Mouse (Mus musculus): ENCODE measurements around the gene Wipf2.

DNA sequence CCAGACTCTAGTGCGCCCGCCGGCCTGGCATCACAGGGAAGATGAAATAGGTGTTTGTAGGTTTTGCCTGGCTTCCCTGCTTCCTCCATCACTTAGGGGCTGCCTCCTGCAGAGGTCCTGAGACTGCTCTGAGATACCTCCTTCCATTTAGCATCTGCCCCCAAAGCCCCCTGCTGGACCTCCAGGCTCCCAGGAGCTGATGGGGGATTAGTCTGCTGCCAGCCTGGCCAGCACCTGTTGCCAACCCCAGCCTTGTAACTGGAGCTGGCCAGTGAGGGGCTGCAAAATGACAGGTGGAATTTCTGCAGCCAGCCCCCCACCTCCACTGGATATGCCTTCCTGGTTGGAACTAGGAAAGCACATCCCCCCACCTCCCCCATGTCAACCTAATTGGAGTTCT, 77.3 kb downstream of the Wipf2 start:
- TF ChIP-seq CTCF (IDR thresholded peaks at IDR 0.05; ENCODE audit: extremely low read depth, insufficient read length, insufficient replicate concordance, low read depth, low read length) (no peak), POLR2A (IDR thresholded peaks at IDR 0.05; ENCODE audit: low read depth, low read length) (no peak)

All from small intestine, adult 2 months (tissue).